ENCODE assay signal across 13 mouse cellular contexts in genomic region chr1:72936681-72937465, GRCm38 (mm10).
A peak's percentile ranks its signal among the peaks of the same experiment; 100 is the strongest.
DNase-seq lines count a peak whose midpoint lies in the region; ATAC-seq and TF ChIP-seq lines count a peak whose summit lies in the region.
"Had no signal": no experiment of that assay in that cellular context is flagged by ENCODE, and none has a peak within 500 bp of the region (broad histone marks: within the 10 kb centered on the region; RNA-seq: fewer than 3 reads in every experiment).

No protein-coding gene starts in this region.

- no peak overlapping the region for H3ac ChIP-seq in myocyte (ENCODE audit: control insufficient read depth, insufficient read length)

- H3K27me3 ChIP-seq in heart, embryonic 12.5 days (replicated peaks): no peaks in the 10 kb centered on the region
- no peaks in the 10 kb centered on the region for H3K27me3 ChIP-seq in myocyte (ENCODE audit: control insufficient read depth, insufficient read depth, insufficient read length)
- no peaks in the 10 kb centered on the region for H3K27me3 ChIP-seq in neural tube, embryonic 15.5 days (replicated peaks)
- H3K27me3 ChIP-seq: embryonic facial prominence, embryonic 15.5 days; lung, embryonic 15.5 days; megakaryocyte, embryonic 14.5 days had no signal

- WGBS in heart, embryonic 12.5 days: 57% methylated on average over 5 of the region's 5 CpGs
- 88% methylated on average over 5 of the region's 5 CpGs for WGBS in neural tube, embryonic 15.5 days

- no peaks in the 10 kb centered on the region for H3K9me3 ChIP-seq in heart, embryonic 12.5 days (replicated peaks)
- H3K9me3 ChIP-seq in neural tube, embryonic 15.5 days (replicated peaks): no peaks in the 10 kb centered on the region
- H3K9me3 ChIP-seq: embryonic facial prominence, embryonic 15.5 days; lung, embryonic 15.5 days had no signal

- H3K9ac ChIP-seq in heart, embryonic 12.5 days: no peak overlapping the region
- no peak overlapping the region for H3K9ac ChIP-seq in neural tube, embryonic 15.5 days (replicated peaks)
- H3K9ac ChIP-seq: embryonic facial prominence, embryonic 15.5 days; lung, embryonic 15.5 days had no signal

- H3K27ac ChIP-seq in heart, embryonic 12.5 days (ENCODE audit: poor library complexity, severe bottlenecking): peak overlapping the region; percentile 5
- H3K27ac ChIP-seq in neural tube, embryonic 15.5 days (replicated peaks): no peak overlapping the region
- H3K27ac ChIP-seq: embryonic facial prominence, embryonic 15.5 days; lung, embryonic 15.5 days had no signal

- no peak overlapping the region for H3K4me2 ChIP-seq in heart, embryonic 12.5 days
- H3K4me2 ChIP-seq in myocyte (ENCODE audit: low read depth): peak overlapping the region; percentile 43
- no peak overlapping the region for H3K4me2 ChIP-seq in neural tube, embryonic 15.5 days
- H3K4me2 ChIP-seq: embryonic facial prominence, embryonic 15.5 days; lung, embryonic 15.5 days had no signal

- ATAC-seq in frontal cortex, adult (ENCODE audit: low TSS enrichment): peak; percentile 69
- no peak for ATAC-seq in heart, embryonic 12.5 days (ENCODE audit: insufficient number of reproducible peaks, low FRiP score)
- ATAC-seq in neural tube, embryonic 15.5 days (ENCODE audit: low FRiP score): no peak

- TF ChIP-seq POLR2A in myocyte (IDR thresholded peaks at IDR 0.05; ENCODE audit: insufficient read length, low read depth): no peak

- DNase-seq in frontal cortex, postnatal 25 days (ENCODE audit: low spot score in 2 of 2): no peak
- DNase-seq in layer of hippocampus, adult 9-11 months: peak; percentile 12
- DNase-seq in layer of hippocampus, adult 9-10 months (ENCODE audit: low spot score): no peak
- no peak for DNase-seq in spleen, postnatal 4 days (ENCODE audit: low spot score in 2 of 2)
- DNase-seq: adrenal gland, postnatal 14 days; liver had no signal

- H3K36me3 ChIP-seq in heart, embryonic 12.5 days: no peaks in the 10 kb centered on the region
- no peaks in the 10 kb centered on the region for H3K36me3 ChIP-seq in myocyte (ENCODE audit: control insufficient read depth, insufficient read depth)
- H3K36me3 ChIP-seq in neural tube, embryonic 15.5 days: no peaks in the 10 kb centered on the region
- H3K36me3 ChIP-seq: embryonic facial prominence, embryonic 15.5 days; lung, embryonic 15.5 days had no signal

- H3K79me2 ChIP-seq in myocyte (ENCODE audit: control insufficient read depth, insufficient read depth): no peaks in the 10 kb centered on the region

- H3K4me1 ChIP-seq in heart, embryonic 12.5 days (replicated peaks): 0 out of 2 replicates have a peak, but pooled peaks cover 3% of the 10 kb centered on the region
- H3K4me1 ChIP-seq in neural tube, embryonic 15.5 days: no peaks in the 10 kb centered on the region
- H3K4me1 ChIP-seq: embryonic facial prominence, embryonic 15.5 days; lung, embryonic 15.5 days; megakaryocyte, embryonic 14.5 days had no signal

- H3K4me3 ChIP-seq in heart, embryonic 12.5 days: no peak overlapping the region
- H3K4me3 ChIP-seq in myocyte: no peak overlapping the region
- H3K4me3 ChIP-seq in neural tube, embryonic 15.5 days (replicated peaks): no peak overlapping the region
- H3K4me3 ChIP-seq: embryonic facial prominence, embryonic 15.5 days; lung, embryonic 15.5 days; megakaryocyte, embryonic 14.5 days had no signal

TF ChIP-seq in myocyte, 11 proteins besides CTCF, POLR2A, EP300 and RAD21:
- TF ChIP-seq SRF (IDR thresholded peaks at IDR 0.05; ENCODE audit: control insufficient read depth, insufficient read length, low read depth): no peak
- TF ChIP-seq MYOG (IDR thresholded peaks at IDR 0.05; ENCODE audit: control insufficient read depth in 1 of 3, insufficient read depth in 1 of 3, insufficient read length in 2 of 3, low read depth in 2 of 3): no peak
- no peak for TF ChIP-seq MYOD1 (IDR thresholded peaks at IDR 0.05; ENCODE audit: control insufficient read depth in 1 of 3, insufficient read length in 2 of 3, low read depth in 2 of 3)
- no peak for TF ChIP-seq REST (IDR thresholded peaks at IDR 0.05; ENCODE audit: insufficient read depth, insufficient read length)
- no peak for TF ChIP-seq POLR2AphosphoS2 (IDR thresholded peaks at IDR 0.05; ENCODE audit: insufficient read length, low read depth)
- no peak for TF ChIP-seq TCF3 (IDR thresholded peaks at IDR 0.05; ENCODE audit: insufficient read length, low read depth)
- no peak for TF ChIP-seq CEBPB (IDR thresholded peaks at IDR 0.05; ENCODE audit: insufficient read depth, poor library complexity, severe bottlenecking)
- no peak for TF ChIP-seq USF1 (IDR thresholded peaks at IDR 0.05; ENCODE audit: low read depth)
- no peak for TF ChIP-seq TCF12 (IDR thresholded peaks at IDR 0.05; ENCODE audit: insufficient read depth, poor library complexity, severe bottlenecking)
- no peak for TF ChIP-seq MAX (IDR thresholded peaks at IDR 0.05; ENCODE audit: low read depth)
- no peak for TF ChIP-seq E2F4 (IDR thresholded peaks at IDR 0.05; ENCODE audit: insufficient read depth)
